Mouse (Mus musculus) liver, embryonic 11.5 days (tissue): ENCODE measurements around the gene Trem2. TPM values are rescaled to one million over a fixed set of nuclear protein-coding genes. Genes with fewer than 3 reads are reported as not detected.
"Not testable (repeated sequence)": the region's sequence is repeated elsewhere in the genome, so short reads cannot be mapped to it uniquely, and the experiment has no call there.

Experiments used
- ATAC-seq: fragments of 200-750 bp; cut with Nextera tagmentation; replicated peaks from 2 replicates; pipeline ENCODE4 v1.8.0; 2017; ENCODE audit warnings: moderate number of reproducible peaks, mild to moderate bottlenecking, moderate TSS enrichment, moderate library complexity; ENCODE audit not compliant: low FRiP score
- DNase-seq: peaks from one replicate; pipeline ENCODE4 v3.0.0-alpha.2; 2017; ENCODE audit warnings: low spot score
- H3K27ac ChIP-seq: fragments of 300-500 bp; sonication (generic); 2 replicates; pipeline ENCODE4 v1.5.1; 2014; ENCODE audit warnings: mild to moderate bottlenecking, low read depth, low read length, control low read depth
- H3K27me3 ChIP-seq: fragments of 300-500 bp; sonication (generic); replicated peaks from 2 replicates; pipeline ENCODE4 v1.6.1; 2014; ENCODE audit warnings: low read length, mixed read lengths; ENCODE audit not compliant: control insufficient read depth, insufficient read depth
- H3K36me3 ChIP-seq: fragments of 300-500 bp; sonication (generic); 2 replicates; pipeline ENCODE4 v1.6.1; 2014; ENCODE audit warnings: mild to moderate bottlenecking, low read length, moderate library complexity, mixed read lengths; ENCODE audit not compliant: control insufficient read depth, insufficient read depth
- H3K4me1 ChIP-seq: fragments of 300-500 bp; sonication (generic); replicated peaks from 2 replicates; pipeline ENCODE4 v1.6.1; 2014; ENCODE audit warnings: low read length, mixed read lengths; ENCODE audit not compliant: control insufficient read depth, insufficient read depth
- H3K4me2 ChIP-seq: fragments of 300-500 bp; sonication (generic); 2 replicates; pipeline ENCODE4 v1.6.1; 2014; ENCODE audit warnings: mild to moderate bottlenecking, control low read depth, moderate library complexity
- H3K4me3 ChIP-seq: fragments of 300-500 bp; sonication (generic); 2 replicates; pipeline ENCODE4 v1.5.1; 2014; ENCODE audit warnings: low read depth, low read length, control low read depth
- H3K9ac ChIP-seq: fragments of 300-500 bp; sonication (generic); 2 replicates; pipeline ENCODE4 v1.6.1; 2014; ENCODE audit warnings: low read depth, low read length, control low read depth
- H3K9me3 ChIP-seq: fragments of 300-500 bp; sonication (generic); 2 replicates; pipeline ENCODE4 v1.6.1; 2016; ENCODE audit warnings: low read length, inconsistent platforms, mixed read lengths; ENCODE audit not compliant: control insufficient read depth
- WGBS: fragments of 180-500 bp; shearing (Covaris S2); extraction: QIAGEN DNeasy Blood & Tissue Kit; methylation state at CpG from one replicate; pipeline ENCODE4 v1.1.7; 2014; 5-methylcytosine and 5-hydroxymethylcytosine counted together
- polyA plus RNA-seq: library from polyadenylated mRNA; unstranded; fragments of >200 nt; fragmentation: Nextera tagmentation; extraction: Ambion mirVana; gene quantifications from 2 replicates; pipeline ENCODE4 v1.2.1, GENCODE M21; 2014

Trem2 gene
- polyA plus RNA-seq, 1 experiment from 2014 or later, result 4.7 TPM

- Histone ChIP-seq H3K27me3 (no peaks in the 10 kb centered on the region), H3K4me2 (no peak overlapping the region), H3K27ac (no peak overlapping the region), H3K36me3 (no peaks in the 10 kb centered on the region), H3K4me3 (no peak overlapping the region), H3K9ac (no peak overlapping the region), H3K4me1 (no peaks in the 10 kb centered on the region; the same call in none of the 2 replicates), H3K9me3 (no peaks in the 10 kb centered on the region)
- peak; percentile 67; the same call in 1 of the 2 replicates for ATAC-seq
- peak; percentile 82 for DNase-seq
- WGBS, result 3% methylated on average over 6 of the region's 6 CpGs
These were observed 9.3 kb upstream of the Trem2 start for GRCm38 (mm10) chr17:48336857-48337256.

DNA sequence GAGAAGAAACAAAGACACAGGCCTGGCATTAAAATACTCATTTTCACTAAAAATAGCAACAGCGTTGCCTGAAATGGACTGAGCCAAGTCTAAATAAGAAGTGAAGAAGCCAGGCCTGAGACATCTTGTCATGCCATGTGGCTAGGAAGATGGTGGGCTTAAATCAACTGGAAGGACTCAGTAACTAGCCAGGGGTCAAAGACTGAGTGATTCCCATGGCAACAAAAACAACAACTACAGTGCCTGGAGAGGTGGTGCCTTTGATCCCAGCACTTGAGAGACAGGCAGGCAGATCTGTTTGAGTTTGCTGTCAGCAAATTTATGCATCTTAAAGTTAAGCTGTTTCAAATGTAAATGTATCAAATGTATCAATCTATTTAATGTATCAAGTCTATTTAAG lies 5.9 kb upstream of the Trem2 start:
- Histone ChIP-seq H3K4me3 (no peak overlapping the region), H3K4me1 (no peaks in the 10 kb centered on the region; the same call in none of the 2 replicates), H3K27me3 (no peaks in the 10 kb centered on the region), H3K9me3 (no peaks in the 10 kb centered on the region), H3K27ac (no peak overlapping the region), H3K4me2 (no peak overlapping the region), H3K9ac (no peak overlapping the region), H3K36me3 (no peaks in the 10 kb centered on the region)
- WGBS, result 93% methylated on average over 1 of the region's 1 CpGs
- no peak for ATAC-seq
- no peak for DNase-seq

DNA sequence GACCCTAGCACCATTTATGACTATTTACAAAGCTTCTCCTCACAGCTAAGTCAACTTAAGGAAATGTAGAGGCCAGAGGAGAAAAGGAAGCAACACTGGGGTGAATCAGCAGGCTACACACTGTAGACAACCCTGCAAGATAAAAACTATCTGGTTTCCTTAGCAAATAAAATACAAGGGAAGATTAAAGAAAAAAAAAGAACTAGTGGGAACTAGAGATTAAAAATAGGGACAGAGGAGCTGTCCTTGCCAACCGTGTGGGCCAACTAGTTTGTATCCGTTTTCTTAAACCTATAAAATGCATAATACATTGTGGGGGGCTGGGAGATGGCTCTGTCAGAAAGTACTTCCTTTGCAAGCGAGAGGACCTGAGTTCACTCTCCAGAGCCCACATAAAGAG lies 4.3 kb upstream of the Trem2 start:
- H3K9ac ChIP-seq, result no peak overlapping the region
- H3K9me3 ChIP-seq, result no peaks in the 10 kb centered on the region
- H3K36me3 ChIP-seq, result no peaks in the 10 kb centered on the region
- H3K27me3 ChIP-seq, result no peaks in the 10 kb centered on the region
- no peak overlapping the region for H3K4me3 ChIP-seq
- H3K4me1 ChIP-seq, result no peaks in the 10 kb centered on the region; the same call in none of the 2 replicates
- DNase-seq (no peak), ATAC-seq (peak; percentile 63)
- H3K4me2 ChIP-seq, result no peak overlapping the region
- WGBS, result 37% methylated on average over 3 of the region's 3 CpGs
- H3K27ac ChIP-seq, result peak overlapping the region; percentile 44; the same call in 1 of the 2 replicates

GRCm38 (mm10) chr17:48343065-48343464 lies 3.1 kb upstream of the Trem2 start:
- no peak for ATAC-seq
- H3K4me2 ChIP-seq, result no peak overlapping the region
- H3K9me3 ChIP-seq, result no peaks in the 10 kb centered on the region
- no peaks in the 10 kb centered on the region for H3K36me3 ChIP-seq
- no peaks in the 10 kb centered on the region; the same call in none of the 2 replicates for H3K4me1 ChIP-seq
- H3K4me3 ChIP-seq, result no peak overlapping the region
- no peak overlapping the region for H3K27ac ChIP-seq
- no peak for DNase-seq
- WGBS, result 69% methylated on average over 2 of the region's 2 CpGs
- H3K9ac ChIP-seq, result no peak overlapping the region
- H3K27me3 ChIP-seq, result no peaks in the 10 kb centered on the region

- Histone ChIP-seq H3K27ac (no peak overlapping the region), H3K9me3 (no peaks in the 10 kb centered on the region), H3K4me1 (no peaks in the 10 kb centered on the region; the same call in none of the 2 replicates), H3K27me3 (no peaks in the 10 kb centered on the region), H3K4me2 (no peak overlapping the region), H3K9ac (no peak overlapping the region), H3K4me3 (no peak overlapping the region), H3K36me3 (no peaks in the 10 kb centered on the region)
- ATAC-seq (no peak), DNase-seq (no peak)
- WGBS, result 63% methylated on average over 4 of the region's 4 CpGs
These were observed 377 bp upstream of the Trem2 start for GRCm38 (mm10) chr17:48345824-48346223.

GRCm38 (mm10) chr17:48346834-48347233 lies 633 bp downstream of the Trem2 start:
- Histone ChIP-seq H3K27ac (no peak overlapping the region), H3K27me3 (no peaks in the 10 kb centered on the region), H3K36me3 (no peaks in the 10 kb centered on the region), H3K9me3 (no peaks in the 10 kb centered on the region), H3K4me3 (no peak overlapping the region), H3K9ac (no peak overlapping the region), H3K4me2 (no peak overlapping the region), H3K4me1 (no peaks in the 10 kb centered on the region; the same call in 1 of the 2 replicates)
- DNase-seq, result no peak
- no peak for ATAC-seq
- 61% methylated on average over 4 of the region's 4 CpGs for WGBS

GRCm38 (mm10) chr17:48347287-48347686 lies 1.1 kb downstream of the Trem2 start:
- Histone ChIP-seq H3K4me2 (no peak overlapping the region), H3K9me3 (no peaks in the 10 kb centered on the region), H3K9ac (no peak overlapping the region), H3K27ac (no peak overlapping the region), H3K4me3 (no peak overlapping the region), H3K36me3 (no peaks in the 10 kb centered on the region), H3K4me1 (no peaks in the 10 kb centered on the region; the same call in 1 of the 2 replicates), H3K27me3 (no peaks in the 10 kb centered on the region)
- ATAC-seq (no peak), DNase-seq (no peak)
- 53% methylated on average over 2 of the region's 2 CpGs for WGBS

DNA sequence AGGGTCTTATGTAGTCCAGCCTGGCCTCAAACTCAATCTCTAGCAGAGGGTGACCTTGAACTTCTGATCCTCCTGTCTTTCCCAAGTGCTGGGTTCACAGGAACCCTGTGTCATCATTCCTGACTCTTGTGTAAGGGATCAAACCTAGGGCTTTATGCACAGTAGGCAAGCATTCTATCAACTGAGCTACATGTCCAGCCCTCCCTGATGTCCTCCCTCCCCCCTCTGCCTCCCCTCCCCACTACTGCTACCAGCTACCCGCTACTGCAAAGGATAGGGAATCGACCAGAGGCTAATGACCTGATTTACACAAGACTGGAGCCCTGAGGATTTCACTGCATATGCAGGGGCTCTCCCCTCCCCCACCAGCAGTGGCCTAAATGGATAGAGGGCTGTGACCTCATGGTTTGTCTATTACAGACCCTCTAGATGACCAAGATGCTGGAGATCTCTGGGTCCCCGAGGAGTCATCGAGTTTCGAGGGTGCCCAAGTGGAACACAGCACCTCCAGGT lies 4.5 kb downstream of the Trem2 start:
- H3K4me1 ChIP-seq, result no peaks in the 10 kb centered on the region
- ATAC-seq, result no peak
- H3K4me2 ChIP-seq, result no peak overlapping the region
- H3K27me3 ChIP-seq, result no peaks in the 10 kb centered on the region
- H3K4me3 ChIP-seq, result no peak overlapping the region
- WGBS, result 70% methylated on average over 5 of the region's 5 CpGs
- no peaks in the 10 kb centered on the region for H3K36me3 ChIP-seq
- DNase-seq, result no peak
- no peaks in the 10 kb centered on the region for H3K9me3 ChIP-seq
- H3K9ac ChIP-seq, result no peak overlapping the region
- H3K27ac ChIP-seq, result no peak overlapping the region

DNA sequence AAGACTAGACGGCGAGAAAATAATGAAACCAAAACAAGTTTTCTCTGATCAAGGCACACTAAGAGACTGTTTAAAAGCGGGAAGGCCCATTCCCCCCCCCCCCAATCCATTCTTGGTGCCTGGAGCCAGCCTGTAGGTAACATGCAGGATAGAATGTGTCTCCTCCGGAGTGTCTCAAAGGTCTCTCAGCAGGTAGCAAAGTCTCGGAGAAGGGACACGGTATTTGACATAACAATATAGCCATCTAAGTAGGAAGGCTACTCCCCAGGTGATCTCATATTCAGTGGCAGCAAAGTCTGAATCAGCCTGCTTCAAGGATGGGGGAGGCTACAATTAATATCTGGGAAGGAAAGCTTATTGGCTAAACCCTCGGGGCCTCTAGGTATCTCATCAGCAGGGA lies 6.8 kb downstream of the Trem2 start:
- H3K4me2 ChIP-seq, H3K27ac ChIP-seq, H3K4me3 ChIP-seq, H3K9me3 ChIP-seq, H3K9ac ChIP-seq, H3K36me3 ChIP-seq, H3K4me1 ChIP-seq, DNase-seq, ATAC-seq, H3K27me3 ChIP-seq: not testable (repeated sequence)
- WGBS, result 82% methylated on average over 7 of the region's 7 CpGs
